Mouse (Mus musculus) adrenal gland, postnatal 4 days (tissue): Measurements from ENCODE around the gene Cyp2j9. TPM values are rescaled to one million over a fixed set of nuclear protein-coding genes. Genes with fewer than 3 reads are reported as not detected.
"Not testable (repeated sequence)": the region's sequence is repeated elsewhere in the genome, so short reads cannot be mapped to it uniquely, and the experiment has no call there.

Experiments
- DNase-seq, 2 experiments: peaks; one replicate each; pipeline ENCODE4 v3.0.0; 2021 to 2022; ENCODE audit warnings: low spot score in 2 of 2, mixed read lengths in 2 of 2
- long read RNA-seq, 2 experiments: library from polyadenylated mRNA; stranded (forward); transcript quantifications; one replicate each; pipeline ENCODE4 v2.0.0; 2021
- total RNA-seq, 2 experiments: library from RNA; stranded (reverse); gene quantifications; 2 replicates each; pipeline ENCODE4 v1.2.3; 2021

Gene Cyp2j9
- 1 to 10 TPM; 2.6 to 3.1 TPM for total RNA-seq
- long read RNA-seq, experiment 1, partial matches to known transcripts, result 0 of 2 reads
- long read RNA-seq, experiment 1, other reads (novel, unspliced or antisense), result 0 of 2 reads
- long read RNA-seq, experiment 2, partial matches to known transcripts, result 0 of 1 reads
- long read RNA-seq, experiment 2, other reads (novel, unspliced or antisense), result 0 of 1 reads

DNA sequence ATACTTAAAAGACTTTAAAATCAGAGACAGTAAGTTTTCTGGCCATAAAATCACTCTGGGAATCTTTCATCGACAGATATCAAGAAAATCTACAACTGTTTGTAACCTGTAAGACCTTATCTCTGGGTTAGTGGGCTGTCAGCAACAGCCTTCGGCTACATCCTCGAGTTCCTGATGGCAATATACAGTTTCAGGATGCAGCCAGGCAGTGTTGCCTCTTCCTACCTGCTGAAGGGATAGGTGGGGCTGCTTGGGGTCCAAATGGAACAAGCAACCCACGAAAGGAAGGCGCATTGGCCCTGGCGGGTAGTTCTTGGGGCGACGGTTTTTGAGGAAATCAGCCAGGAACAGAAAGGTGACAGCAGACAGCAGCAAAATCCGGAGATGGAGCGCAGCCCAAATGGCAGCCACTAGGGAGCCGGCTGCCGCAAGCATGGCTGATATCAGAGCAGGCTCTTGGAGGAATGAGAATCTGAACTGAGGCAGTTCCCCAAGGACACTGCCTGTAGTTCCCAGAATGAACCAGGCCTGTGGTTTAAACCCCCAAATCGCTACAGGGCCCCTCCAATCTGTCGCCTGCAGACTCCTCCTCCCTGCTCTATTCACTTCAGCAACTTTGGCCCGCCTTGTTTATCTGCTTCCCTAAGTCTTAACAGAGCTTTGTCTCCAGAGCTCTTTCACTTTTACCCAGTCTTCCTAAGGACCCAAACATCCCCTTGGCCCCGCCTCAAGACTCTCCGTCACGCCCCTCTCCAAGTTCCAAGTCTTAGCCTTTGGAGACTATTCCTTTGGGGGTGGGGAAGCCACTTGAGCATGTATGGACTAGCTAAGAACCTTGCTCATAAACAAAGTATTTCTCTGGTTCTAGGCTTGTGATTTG lies at the start of gene Cyp2j9:
Cyp2j9 (minus strand) TSS at position 668 of the 880 bp plus-strand sequence.
- DNase-seq, result no peak

DNA sequence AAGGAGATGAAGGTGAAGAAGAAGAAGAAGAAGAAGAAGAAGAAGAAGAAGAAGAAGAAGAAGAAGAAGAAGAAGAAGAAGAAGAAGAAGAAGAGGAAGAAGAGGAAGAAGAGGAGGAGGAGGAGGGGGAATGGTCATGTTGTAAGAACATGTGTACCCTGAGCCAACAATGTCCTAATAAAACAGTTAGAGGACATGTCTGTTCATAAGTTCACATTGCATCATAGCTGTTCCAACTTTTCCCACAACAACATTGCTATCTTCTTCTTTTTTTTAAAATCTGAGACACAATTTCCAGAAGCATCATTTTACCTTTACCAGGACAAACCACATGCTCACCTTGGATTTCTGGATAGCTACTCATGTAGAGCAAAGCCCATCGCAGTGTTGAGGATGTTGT lies 44.1 kb upstream of the Cyp2j9 start:
- no peak for DNase-seq

DNA sequence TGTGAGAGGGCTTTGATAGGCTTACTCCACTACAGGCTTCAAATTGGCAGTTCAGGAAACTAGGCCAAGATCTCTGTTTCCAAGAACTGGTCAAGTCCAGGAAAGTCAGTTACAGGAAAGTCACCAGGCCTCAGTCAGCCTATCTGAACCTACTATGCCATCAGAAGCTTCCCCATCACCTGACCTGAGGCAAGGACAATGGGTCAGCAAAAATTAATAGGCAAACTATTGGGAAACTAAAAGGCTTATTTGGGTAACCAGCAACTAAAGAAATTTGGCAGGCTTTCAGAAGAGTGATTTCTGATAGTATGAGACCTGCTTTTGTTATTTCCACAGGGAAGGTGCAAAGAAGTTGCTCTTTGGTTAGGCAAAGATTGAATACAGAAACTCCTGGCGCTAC lies 31.1 kb upstream of the Cyp2j9 start:
- no peak for DNase-seq

DNA sequence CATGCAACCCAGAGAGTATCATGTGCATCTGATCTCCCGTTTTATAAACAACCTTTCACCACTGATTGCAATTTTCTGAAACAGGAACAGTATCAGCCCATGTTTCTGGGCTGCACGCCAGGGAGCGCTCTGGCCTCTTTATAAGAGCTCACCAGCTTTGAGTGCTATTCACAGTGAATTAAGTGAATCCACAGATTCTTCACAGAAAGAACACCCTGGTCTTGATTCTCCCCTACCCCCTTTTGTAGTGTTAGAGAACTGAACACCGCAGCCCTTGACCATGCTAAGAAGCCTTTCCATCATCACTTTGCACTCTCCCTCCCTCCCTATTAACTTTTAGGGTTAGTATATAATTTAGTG lies 393 bp upstream of the Cyp2j9 start:
- no peak for DNase-seq

DNA sequence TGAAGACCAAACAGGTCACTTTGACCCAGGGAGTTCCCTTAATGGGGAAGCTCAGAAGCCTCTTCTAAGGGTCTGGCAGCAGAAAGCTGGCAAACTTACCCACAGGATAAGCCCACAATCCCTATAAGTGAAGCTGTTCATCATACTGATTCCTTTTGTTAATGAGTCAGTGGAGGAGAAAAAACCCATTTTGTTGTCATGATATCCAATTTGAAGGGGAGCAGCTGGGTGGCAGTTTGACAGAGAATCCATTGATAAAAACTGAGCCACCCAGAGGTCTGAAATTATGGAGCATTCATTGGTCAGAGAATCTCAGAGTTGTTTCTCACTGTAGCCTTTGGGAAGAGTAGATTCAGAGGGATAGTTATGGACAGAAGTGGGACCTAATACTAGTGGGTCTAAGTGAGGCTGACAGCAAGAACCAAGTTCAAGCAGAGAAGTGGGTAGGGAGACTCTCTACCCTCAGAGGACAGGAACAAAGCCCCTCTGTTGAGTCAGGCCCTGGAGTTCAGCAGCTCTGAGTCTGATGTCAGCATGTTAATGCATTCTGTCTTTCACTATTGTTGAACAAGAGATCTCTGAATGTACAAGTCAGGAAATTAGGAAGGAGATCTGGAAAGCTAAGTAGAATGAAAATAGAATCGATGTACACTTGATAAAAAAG lies 9.8 kb downstream of the Cyp2j9 start:
- no peak for DNase-seq

DNA sequence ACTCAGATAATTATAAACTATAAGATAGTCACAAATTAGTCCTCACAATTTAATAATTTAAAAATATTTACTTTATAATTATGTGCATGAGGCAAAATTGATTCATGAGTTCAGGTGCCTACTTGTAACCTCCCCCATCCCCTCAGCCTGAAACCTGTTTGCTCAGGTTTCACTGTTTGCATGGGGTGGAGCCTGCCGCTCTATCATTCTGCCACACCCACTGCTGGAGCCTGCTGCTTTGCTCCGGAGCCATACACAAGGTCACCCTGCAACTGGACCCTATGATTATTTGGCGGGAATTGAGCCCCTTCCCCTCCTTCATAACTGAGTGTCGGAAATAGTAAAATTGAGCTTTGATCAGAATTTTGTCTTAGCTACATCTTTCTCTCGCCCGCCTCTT lies 11.0 kb downstream of the Cyp2j9 start:
- DNase-seq, result not testable (repeated sequence)

DNA sequence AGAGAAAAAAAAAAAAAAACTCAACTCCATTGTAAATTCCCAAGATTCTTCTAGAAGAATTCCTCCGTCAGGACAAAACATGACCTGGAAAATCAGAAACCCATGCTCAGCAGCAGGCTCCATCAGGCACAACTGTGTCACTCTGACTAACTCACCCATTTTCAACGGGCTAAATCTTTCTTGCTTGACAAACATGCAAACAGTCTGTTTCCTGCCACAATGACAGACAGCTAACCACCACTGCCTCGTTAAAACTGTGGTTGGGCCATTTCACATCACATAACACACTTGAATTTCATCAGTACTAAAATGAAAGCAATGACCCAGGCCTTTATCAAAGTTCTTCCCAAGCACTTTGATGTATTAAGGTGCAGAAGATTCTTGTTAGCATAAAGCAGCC lies 21.9 kb downstream of the Cyp2j9 start:
- no peak for DNase-seq

DNA sequence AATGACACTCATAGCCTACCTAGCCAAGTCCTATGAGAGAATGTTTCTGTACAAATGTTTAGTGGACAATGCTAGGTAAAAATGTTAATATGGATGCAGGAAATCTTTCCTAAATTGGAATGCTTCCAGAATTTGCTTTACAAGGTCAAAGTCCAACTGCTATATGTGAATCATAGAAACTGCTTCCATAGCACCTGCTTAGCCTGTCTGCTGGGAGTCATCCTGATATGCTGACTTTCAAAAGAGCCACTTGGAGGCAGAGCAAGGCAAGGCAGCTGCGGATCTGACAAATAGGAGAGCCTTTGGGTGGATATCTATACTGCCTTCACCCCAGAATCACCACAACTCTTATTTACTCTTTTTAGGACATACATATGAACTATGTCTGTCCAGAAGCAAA lies 23.4 kb downstream of the Cyp2j9 start:
- DNase-seq, result no peak

DNA sequence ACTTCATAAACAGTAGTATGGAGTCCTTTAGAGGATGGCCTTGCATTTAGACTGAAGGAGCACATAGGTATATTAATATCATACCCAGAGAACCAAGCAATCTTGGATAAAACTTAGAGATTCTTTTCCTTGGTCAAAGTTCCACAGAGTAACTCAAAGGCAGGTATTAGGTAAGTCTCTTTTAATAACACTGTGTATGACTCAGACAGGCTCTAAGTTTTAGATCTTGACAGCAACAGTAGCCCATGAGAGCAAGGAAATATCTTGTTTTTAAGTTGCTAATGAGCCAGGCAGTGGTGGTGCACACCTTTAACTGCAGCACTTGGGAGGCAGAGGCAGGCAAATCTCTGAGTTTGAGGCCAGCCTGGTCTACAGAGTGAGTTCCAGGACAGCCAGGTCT lies 25.6 kb downstream of the Cyp2j9 start:
- no peak for DNase-seq

DNA sequence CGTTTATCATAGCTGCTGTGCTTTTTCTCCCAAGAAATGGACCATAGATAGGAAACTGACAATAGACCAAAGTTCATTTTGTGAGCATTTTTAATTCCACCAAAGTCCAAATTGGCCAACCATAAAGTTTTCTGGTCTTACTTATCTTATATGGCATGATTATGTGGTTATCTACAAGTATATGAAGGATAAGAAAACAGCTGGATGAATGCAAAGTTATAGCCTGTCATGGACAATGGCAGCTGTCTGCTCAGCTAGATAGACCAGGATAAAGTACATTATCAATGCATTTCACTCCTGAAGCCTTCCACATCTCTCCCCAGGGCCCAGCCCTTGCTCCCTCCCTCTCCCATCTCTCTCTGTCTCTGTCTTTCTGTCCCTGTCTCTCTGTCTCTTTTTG lies 30.9 kb downstream of the Cyp2j9 start:
- no peak for DNase-seq

DNA sequence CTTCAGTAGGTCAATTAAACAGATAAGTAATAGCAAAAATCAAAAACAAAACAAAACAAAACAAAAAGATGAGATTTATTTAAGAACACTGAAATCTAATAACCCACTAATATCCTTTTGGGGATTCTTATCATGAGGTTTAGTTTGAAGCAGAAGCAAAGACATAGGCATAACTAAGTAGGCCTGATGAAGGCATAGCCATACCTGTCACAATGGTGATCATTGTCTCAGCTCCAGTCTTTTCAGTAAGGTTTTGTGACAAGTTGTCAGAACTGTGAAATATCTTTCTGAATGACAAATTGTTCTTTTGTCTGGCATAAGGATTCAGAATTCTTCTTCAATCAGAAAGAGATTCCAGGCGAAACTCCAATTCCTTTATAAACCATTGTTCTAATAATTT lies 31.6 kb downstream of the Cyp2j9 start:
- DNase-seq, result no peak

DNA sequence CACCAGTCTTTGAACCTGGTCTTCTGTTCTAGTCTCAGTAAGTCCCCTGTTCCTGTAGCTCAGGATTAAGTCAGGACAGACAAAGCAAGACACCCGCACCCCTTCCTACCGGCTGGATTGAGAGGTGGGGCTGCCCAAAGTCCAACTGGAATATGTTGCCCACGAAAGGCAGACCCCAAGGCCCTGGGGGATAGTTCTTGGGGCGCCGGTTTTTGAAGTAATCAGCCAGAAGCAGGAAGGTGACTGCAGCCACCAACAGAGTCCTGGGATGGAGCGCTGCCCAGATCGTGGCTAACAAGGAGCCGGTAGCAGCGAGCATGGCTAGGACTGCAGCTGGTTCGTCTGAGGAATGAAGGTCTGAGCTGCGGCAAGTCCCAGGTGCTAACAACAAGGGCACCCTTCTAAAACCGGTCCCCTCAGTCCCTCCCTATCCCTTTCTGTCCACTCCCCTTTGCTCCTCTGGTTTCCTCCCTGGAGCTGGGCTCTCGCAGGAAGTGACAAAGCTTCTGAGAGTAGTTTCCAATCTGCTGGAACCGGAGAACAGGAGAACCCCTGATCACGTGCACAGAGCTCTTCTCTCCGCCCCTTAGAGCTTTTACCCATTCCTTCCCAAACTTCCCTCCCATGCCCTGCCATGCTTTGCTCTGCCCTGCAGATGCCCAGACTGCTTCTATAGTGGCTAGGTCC lies 38.1 kb downstream of the Cyp2j9 start, which contains the start of gene Cyp2j6:
Cyp2j6 (minus strand) TSS at position 529 of the 687 bp plus-strand sequence.
- peak in 1 of 2 experiments; percentile 15 for DNase-seq

DNA sequence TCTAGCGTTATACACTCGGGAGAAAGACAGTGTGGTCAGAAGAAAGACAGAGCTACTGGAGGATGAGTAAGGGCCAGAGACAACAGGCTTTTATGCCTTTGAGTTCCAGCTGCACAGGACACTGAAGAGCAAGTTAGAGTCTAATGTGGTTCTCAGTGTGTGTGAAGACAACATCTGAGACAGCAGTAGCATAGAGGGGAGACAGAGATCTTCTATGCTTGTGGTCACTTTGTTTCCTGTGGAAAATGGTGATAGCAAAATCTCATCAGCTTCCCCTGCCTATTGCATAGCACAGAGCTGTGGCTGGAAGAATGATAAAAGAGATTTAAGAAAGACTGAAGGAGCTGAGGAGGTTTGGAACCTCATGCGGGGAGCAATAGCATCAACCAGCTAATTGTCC lies 39.8 kb downstream of the Cyp2j9 start:
- DNase-seq, result no peak

DNA sequence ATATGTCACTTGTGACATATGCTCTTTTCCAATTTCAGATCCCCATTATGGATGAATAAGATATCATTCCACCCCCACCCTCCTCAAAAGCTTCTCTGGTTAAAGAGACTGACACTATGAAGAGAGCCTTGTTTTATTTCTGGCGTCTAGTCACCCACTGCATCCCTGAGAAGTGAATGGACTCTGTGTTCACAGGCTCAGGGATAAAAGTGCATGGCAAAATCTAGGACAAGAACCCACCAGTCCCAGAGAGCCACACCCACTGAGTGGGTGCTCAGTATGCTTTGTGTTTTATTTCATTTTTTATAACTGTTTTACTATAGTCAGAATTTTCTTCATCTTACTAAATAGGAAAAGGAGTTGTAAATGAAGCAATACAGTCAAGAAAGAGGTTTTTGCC lies 45.4 kb downstream of the Cyp2j9 start:
- no peak for DNase-seq

DNA sequence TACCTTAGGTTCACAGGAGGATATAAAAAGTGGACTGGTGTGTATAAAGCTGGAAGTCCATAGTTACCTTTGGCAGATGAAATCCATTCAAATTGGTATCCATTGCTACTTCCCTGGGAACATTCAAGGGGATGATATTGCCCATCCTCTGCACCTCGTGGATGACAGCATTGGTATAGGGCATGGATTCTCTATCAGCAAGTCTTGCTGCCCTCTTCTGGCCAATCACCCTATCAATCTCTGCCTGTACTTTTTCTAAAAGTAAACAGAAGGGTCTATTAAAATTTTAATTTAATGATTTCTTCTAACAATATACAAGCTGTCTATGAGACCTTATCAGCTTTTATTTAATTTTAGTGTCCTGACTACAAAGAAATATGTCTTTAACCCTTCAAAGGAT lies 65.6 kb downstream of the Cyp2j9 start:
- no peak for DNase-seq

DNA sequence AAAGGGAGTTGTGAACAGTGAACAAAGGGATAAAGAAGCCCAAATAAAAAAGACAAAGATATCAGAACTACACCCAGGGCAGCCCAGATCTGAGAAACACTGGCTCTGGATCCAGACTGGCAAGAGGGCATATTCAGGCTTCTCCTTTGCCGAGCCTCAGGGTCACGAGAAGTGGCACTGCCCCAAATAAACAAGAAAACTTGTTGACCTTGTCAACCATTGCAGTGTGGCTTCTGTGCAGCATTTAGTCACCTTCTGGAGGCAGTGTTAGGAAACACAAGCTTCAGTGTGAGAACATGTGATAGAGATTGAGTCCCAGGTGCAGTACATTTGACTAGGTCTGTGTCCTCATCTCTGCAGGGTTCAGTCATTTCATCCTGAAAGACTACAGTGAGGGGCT lies 69.1 kb downstream of the Cyp2j9 start:
- no peak for DNase-seq

Other genes with a start within 250 kb of the Cyp2j9 start
- gene Cyp2j11, start 242.9 kb downstream of the Cyp2j9 start, total RNA-seq, result 1 to 10 TPM in 1 of 2 experiments, not detected in 1; 1.6 TPM
- not detected for gene Cyp2j8, start 84.2 kb downstream of the Cyp2j9 start, total RNA-seq
- gene Cyp2j6, start 37.9 kb downstream of the Cyp2j9 start, total RNA-seq, result 1 to 10 TPM; 6.5 to 7.6 TPM
- 1 to 10 TPM; 4.0 to 9.7 TPM for gene Cyp2j5, start 72.6 kb upstream of the Cyp2j9 start, total RNA-seq
- not detected for gene Gm12695, start 193.6 kb upstream of the Cyp2j9 start, total RNA-seq